Mouse (Mus musculus) adrenal gland, adult 18-20 months (tissue): Measurements from ENCODE around the gene Gtf2a2. TPM values are rescaled to one million over a fixed set of nuclear protein-coding genes. Genes with fewer than 3 reads are reported as not detected.

Experiments
- DNase-seq, 2 experiments: peaks; one replicate each; pipeline ENCODE4 v3.0.0; 2021 to 2022; ENCODE audit warnings: low spot score in 2 of 2
- long read RNA-seq, 2 experiments: library from polyadenylated mRNA; stranded (forward); transcript quantifications; one replicate each; pipeline ENCODE4 v2.0.0; 2021
- total RNA-seq, 2 experiments: library from RNA; stranded (reverse); gene quantifications; 1 replicate in 1 of 2; 2 replicates in 1 of 2; pipeline ENCODE4 v1.2.3; 2021

Gene Gtf2a2
- 10 to 100 TPM; 66.2 to 72.3 TPM for total RNA-seq
- long read RNA-seq, experiment 1, partial matches to known transcripts = 0 of 13 reads
- long read RNA-seq, experiment 1, other reads (novel, unspliced or antisense) = 8 of 13 reads
- long read RNA-seq, experiment 2, transcript Gtf2a2-202 (5 exons, 893 nt) = major isoform, 34 of 46 reads
- long read RNA-seq, experiment 2, partial matches to known transcripts = 0 of 46 reads
- long read RNA-seq, experiment 2, other reads (novel, unspliced or antisense) = 8 of 46 reads

GRCm38 (mm10) chr9:70012408-70012901, at the start of gene Gtf2a2:
Gene Gtf2a2, plus strand, starts transcription at chr9:70012550.
- DNase-seq = peak; percentile 91 to 93

DNA sequence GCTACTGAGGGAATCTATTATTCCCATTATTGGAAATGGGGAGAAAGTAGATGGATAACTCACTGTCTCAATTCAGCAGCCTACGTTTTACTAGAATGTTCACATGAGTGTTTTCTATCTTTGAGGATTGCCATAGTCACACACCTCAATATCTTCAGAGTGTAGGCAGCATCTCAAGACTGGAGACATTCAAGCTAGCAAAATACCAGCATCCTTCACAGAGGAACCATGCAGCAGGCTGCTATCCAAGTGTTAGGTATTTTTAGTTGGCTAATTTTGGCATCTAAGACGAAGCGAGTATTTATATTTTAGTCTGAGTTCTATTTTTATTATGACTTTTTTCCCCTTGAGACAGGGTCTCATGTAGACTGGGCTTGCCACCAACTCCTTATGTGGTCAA, 48.0 kb upstream of the Gtf2a2 start:
- DNase-seq = no peak

DNA sequence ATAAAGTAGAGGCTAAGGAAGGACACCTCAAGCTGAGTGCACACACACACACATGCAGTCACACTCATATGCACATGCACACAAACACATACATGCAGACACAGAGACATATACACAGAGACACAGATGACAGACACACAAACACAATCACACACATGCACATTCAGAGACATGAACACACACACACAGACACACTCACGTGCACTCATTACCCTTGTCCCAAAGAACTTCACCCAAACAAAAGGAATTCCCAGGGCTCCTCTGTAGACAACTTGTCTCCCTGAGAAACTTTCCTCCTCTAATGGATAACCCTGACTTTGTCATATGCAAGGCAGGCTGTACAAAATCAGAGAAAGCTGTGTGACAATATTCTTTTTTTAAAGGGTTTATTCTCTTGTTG, 26.8 kb upstream of the Gtf2a2 start:
- DNase-seq = no peak

GRCm38 (mm10) chr9:69986063-69986462, 26.3 kb upstream of the Gtf2a2 start:
- DNase-seq = no peak

DNA sequence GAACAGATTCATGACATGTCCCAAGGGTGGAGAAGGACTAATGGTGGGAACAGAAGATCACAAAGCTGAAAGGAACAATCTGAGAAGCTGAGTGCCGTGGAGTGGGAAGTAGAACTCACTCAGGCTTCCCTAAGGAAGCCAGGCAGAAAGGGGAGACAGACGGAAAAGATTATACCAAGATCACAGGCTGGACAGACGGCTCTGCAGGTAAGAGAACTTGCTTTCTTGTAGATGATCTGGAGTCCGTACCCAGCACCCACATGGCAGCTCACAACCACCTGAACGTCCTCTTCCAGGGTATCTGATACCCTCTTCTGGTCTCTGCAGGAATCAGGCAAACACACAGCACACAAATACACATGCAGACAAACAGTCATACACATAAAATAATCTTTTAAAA, 25.8 kb upstream of the Gtf2a2 start:
- no peak for DNase-seq

- peak; percentile 57 to 63 for DNase-seq
These were observed 24.8 kb upstream of the Gtf2a2 start for GRCm38 (mm10) chr9:69987579-69987978.

DNA sequence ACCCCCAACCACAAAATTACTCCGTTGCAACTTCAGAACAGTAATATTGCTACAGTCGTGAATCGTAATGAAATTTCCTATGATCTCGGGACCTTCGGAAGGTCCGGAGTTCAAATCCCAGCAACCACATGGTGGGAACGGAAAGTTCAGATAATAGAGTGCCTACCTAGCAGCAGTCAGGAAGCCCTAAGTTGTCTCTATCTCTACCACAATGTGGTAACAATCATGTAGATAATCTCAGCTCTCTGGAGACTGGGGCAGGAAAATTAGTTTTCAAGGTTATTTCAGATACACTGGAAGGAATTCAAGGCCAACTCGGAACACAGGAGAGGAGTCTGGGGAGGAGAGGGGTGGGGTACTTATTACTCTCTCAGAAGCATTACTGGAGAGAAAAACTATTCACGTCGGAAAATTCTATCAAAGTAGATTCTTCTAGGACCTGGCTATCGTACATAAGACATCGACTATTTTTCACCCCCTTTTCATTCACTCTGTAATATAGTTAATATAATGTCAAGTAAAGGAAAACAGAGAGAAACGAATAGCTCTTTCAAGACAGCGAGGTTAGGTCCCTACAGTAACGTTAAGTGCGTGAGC, 23.5 kb upstream of the Gtf2a2 start:
- no peak for DNase-seq

DNA sequence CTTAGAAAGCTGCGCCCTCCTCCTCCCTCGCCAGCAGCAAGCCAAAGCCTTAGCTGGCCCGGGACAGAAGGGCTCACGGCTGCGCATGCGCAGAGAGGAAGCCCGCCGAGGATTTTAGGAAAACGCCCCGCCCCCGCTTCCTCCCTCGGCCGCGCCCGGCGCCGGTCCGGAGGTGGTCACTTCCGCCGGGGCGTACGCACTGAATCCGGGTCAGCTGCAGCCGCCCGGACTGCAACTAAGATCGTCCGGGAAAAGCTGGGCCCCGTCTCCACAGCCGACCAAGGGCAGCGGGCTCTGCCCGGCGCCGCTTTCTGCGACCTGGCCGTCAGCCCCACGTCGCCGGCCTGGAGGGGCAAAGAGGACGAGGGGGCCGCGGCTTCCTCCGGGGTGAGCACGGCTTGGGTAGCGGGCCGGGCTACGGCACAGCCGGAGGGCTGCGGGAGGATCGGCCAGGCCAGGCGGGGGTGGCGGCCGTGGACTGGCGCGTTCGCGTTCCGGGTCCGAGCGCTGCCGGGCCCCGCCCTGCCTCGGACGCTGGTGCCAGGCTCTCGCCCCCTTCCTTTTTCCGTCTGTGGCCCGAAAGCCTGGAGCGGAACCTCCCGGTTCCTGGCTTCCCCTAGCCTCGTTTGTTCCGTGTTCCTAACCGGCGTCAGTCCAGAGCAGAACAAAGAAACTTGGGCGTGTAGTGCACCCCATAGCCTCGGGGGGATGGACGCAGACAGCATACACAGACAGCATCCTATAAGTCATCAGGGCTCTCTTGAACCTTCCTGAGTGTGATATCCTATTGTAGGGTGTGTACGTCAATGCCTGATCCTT, 22.8 kb upstream of the Gtf2a2 start, which contains the start of gene Bnip2:
Gene Bnip2, plus strand, starts transcription at position 164 of the 819 bp plus-strand sequence.
- peak; percentile 97 for DNase-seq

DNA sequence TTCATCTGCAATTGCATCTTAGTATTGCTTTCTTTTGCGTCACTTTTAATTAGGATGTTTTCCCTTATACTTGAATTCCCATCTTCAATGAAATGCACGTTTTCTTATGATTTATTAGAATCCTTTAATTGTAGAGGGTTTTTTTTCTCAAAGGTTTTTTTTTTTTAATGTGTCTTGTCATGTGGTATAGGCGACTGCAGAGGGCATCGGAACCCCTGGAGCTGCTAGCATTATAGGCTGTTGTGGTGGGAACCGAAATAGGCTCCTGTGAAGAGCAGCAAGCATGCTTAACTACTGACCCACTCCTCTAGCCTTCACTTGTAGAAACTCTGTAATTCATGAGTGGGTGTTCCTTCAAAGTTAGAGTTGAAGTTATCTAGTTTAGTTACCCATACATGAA, 22.0 kb upstream of the Gtf2a2 start:
- no peak for DNase-seq

GRCm38 (mm10) chr9:69992841-69993277, 19.5 kb upstream of the Gtf2a2 start:
- no peak for DNase-seq

DNA sequence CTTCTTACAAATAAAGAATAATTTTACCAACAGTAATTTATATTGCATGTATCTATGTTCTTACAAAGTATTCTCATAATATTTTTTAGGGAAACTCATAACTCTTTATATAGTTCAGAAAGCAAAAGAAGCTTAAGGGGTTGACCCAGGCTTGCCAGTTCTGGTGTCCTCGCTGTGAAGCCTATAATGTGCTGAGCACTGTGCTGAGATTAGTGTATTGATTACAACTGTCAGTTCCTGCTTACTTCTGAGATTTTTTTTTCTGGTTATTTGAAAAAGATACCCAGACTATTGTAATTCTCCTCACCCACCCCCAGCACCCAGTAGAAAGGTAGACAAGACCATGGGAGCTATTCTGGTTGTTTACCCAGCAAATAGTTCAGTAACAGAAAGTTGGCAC, 18.9 kb upstream of the Gtf2a2 start:
- no peak for DNase-seq

DNA sequence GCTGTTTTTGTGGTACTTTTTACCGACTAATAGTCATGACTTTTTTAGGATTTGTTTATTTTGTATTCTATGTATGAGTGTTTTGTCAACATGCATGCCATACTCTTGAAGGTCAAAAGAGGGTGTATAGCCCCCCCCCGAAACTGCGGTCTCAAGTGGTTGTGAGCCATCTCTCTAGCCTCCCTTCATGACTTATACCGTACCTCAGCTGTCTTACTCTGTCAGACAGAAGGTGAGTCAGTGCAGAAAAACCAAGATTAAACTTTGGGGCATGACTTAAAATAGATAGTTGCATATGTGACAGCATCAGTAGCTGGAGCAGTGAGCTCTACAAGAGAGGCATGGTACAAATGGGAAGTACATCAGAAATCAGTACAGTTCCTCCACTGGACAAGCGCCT, 17.8 kb upstream of the Gtf2a2 start:
- no peak for DNase-seq

DNA sequence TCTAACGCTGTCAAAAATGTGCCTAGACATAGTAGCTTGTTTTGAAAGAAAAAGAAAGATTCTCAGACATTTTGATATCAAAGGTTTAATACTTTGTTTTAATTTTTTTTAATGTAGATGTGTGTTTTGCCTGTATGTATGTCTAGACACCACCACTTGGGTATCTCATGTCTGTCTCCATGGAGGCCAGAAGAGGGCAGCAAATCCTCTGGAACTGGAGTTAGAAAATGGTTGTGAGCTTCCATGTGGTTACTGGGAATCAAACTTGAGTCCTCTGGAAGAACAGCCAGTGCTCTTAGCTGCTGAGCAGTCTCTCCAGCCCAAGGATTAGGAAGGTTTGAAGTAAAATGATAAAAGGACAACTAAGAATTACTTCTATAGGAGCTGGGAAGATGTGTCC, 13.0 kb upstream of the Gtf2a2 start:
- DNase-seq = no peak

DNA sequence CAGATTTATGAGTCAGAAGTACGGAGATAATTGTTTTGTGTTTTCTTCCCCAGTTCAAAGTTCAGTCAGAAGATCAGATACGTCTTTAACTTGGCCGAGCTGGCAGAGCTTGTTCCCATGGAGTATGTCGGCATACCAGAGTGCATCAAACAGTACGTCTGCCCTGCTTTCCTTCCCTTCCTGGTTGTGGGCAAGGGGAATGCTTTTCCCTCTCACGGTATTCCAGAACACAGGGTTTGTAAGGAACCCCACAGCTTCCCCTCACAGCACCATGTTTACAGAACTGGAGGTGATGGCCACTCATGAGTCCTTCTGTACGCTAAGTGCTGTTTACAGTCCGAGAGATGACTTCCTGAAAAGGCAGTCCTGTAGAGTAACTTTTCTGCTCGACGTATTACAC, 8.8 kb upstream of the Gtf2a2 start:
- no peak for DNase-seq

DNA sequence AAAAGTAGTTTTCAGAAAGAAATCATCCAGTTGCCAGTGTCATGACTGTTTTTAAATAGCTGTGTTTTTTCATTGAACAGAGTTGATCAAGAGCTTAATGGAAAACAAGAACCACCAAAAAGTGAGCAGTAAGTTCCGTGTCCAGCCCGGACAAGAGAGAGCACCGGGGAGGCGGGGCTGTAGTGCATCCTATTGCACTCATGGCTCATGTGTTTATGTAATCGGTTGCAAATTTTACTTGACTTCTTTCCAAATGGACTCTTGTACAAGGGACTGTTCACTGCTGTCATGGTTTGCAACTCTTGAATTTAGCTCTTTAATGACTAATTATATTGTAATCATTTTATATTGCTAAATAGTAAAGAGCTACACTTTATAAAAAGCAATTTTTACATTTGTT, 5.4 kb upstream of the Gtf2a2 start:
- no peak for DNase-seq

- no peak for DNase-seq
These were observed 4.7 kb upstream of the Gtf2a2 start for GRCm38 (mm10) chr9:70007506-70008248.

- no peak for DNase-seq
These were observed 2.5 kb upstream of the Gtf2a2 start for GRCm38 (mm10) chr9:70009754-70010304.

GRCm38 (mm10) chr9:70010781-70011473, 1.4 kb upstream of the Gtf2a2 start:
- no peak for DNase-seq

- DNase-seq = no peak
These were observed 578 bp upstream of the Gtf2a2 start for GRCm38 (mm10) chr9:70011537-70012407.
